Mouse (Mus musculus): Measurements from ENCODE around the gene Clmn. TPM values are rescaled to one million over a fixed set of nuclear protein-coding genes. Genes with fewer than 3 reads are reported as not detected.
A peak's percentile ranks its signal among the peaks of the same experiment; 100 is the strongest.

The Clmn gene
- polyA plus RNA-seq (2015; fragmentation: Nextera tagmentation; extraction: Ambion mirVana) = 4.1 and 4.3 TPM in 2 replicates

GRCm38 (mm10) chr12:104864439-104865165 lies at the start of gene Clmn:
TSS of gene Clmn (minus strand) at chr12:104865076.
- under 1% methylated on average over 50 of the region's 80 CpGs for WGBS
- H3K9ac ChIP-seq = peak within 1 kb of the TSS; percentile 90
- ATAC-seq = peak; percentile 57
- H3K4me3 ChIP-seq (replicated peaks) = peak within 1 kb of the TSS; percentile 67
- H3K36me3 ChIP-seq = no peaks in the 10 kb centered on the region
- H3K27me3 ChIP-seq (replicated peaks) = no peaks in the 10 kb centered on the region
- H3K9me3 ChIP-seq = no peaks in the 10 kb centered on the region
- H3K4me2 ChIP-seq (replicated peaks) = peak within 1 kb of the TSS; percentile 91
- H3K4me1 ChIP-seq (replicated peaks) = peaks cover 16% of the 10 kb centered on the region
- H3K27ac ChIP-seq = peak within 1 kb of the TSS; percentile 66

GRCm38 (mm10) chr12:104912990-104913389 lies 48.1 kb upstream of the Clmn start:
- 74% methylated on average over 3 of the region's 3 CpGs for WGBS
- Histone ChIP-seq H3K36me3 (no peaks in the 10 kb centered on the region), H3K4me1 (replicated peaks) (peaks cover 5% of the 10 kb centered on the region; the same call in 1 of the 2 replicates), H3K9me3 (no peaks in the 10 kb centered on the region), H3K27ac (no peak overlapping the region), H3K9ac (no peak overlapping the region), H3K4me3 (replicated peaks) (no peak overlapping the region), H3K27me3 (replicated peaks) (no peaks in the 10 kb centered on the region), H3K4me2 (replicated peaks) (no peak overlapping the region)
- no peak for ATAC-seq

- Histone ChIP-seq H3K9me3 (no peaks in the 10 kb centered on the region), H3K4me3 (replicated peaks) (no peak overlapping the region), H3K4me1 (replicated peaks) (peaks cover 5% of the 10 kb centered on the region; the same call in 1 of the 2 replicates), H3K9ac (no peak overlapping the region), H3K4me2 (replicated peaks) (no peak overlapping the region), H3K27me3 (replicated peaks) (no peaks in the 10 kb centered on the region), H3K27ac (no peak overlapping the region), H3K36me3 (no peaks in the 10 kb centered on the region)
- no peak; the same call in 1 of the 2 replicates for ATAC-seq
- WGBS = 51% methylated on average over 10 of the region's 10 CpGs
Observed at GRCm38 (mm10) chr12:104912281-104912933, 47.5 kb upstream of the Clmn start.

GRCm38 (mm10) chr12:104909750-104910149 lies 44.9 kb upstream of the Clmn start:
- Histone ChIP-seq H3K36me3 (no peaks in the 10 kb centered on the region), H3K27ac (no peak overlapping the region), H3K4me3 (replicated peaks) (no peak overlapping the region), H3K4me1 (replicated peaks) (peaks cover 5% of the 10 kb centered on the region; the same call in 1 of the 2 replicates), H3K4me2 (replicated peaks) (no peak overlapping the region), H3K27me3 (replicated peaks) (no peaks in the 10 kb centered on the region), H3K9me3 (no peaks in the 10 kb centered on the region), H3K9ac (no peak overlapping the region)
- no peak for ATAC-seq
- WGBS = 91% methylated on average over 4 of the region's 4 CpGs

GRCm38 (mm10) chr12:104908986-104909385 lies 44.1 kb upstream of the Clmn start:
- 63% methylated on average over 5 of the region's 5 CpGs for WGBS
- H3K4me2 ChIP-seq (replicated peaks) = no peak overlapping the region
- H3K36me3 ChIP-seq = no peaks in the 10 kb centered on the region
- H3K4me1 ChIP-seq (replicated peaks) = peaks cover 5% of the 10 kb centered on the region; the same call in 1 of the 2 replicates
- H3K9me3 ChIP-seq = no peaks in the 10 kb centered on the region
- no peak overlapping the region for H3K9ac ChIP-seq
- H3K4me3 ChIP-seq (replicated peaks) = no peak overlapping the region
- no peaks in the 10 kb centered on the region for H3K27me3 ChIP-seq (replicated peaks)
- H3K27ac ChIP-seq = no peak overlapping the region
- ATAC-seq = no peak

- no peak for ATAC-seq
- H3K4me3 ChIP-seq (replicated peaks) = no peak overlapping the region
- H3K4me2 ChIP-seq (replicated peaks) = no peak overlapping the region
- no peaks in the 10 kb centered on the region for H3K36me3 ChIP-seq
- peaks cover 5% of the 10 kb centered on the region; the same call in 1 of the 2 replicates for H3K4me1 ChIP-seq (replicated peaks)
- H3K9me3 ChIP-seq = no peaks in the 10 kb centered on the region
- no peak overlapping the region for H3K9ac ChIP-seq
- no peaks in the 10 kb centered on the region for H3K27me3 ChIP-seq (replicated peaks)
- H3K27ac ChIP-seq = no peak overlapping the region
- WGBS = 21% methylated on average over 15 of the region's 15 CpGs
Observed at GRCm38 (mm10) chr12:104908024-104908781, 43.3 kb upstream of the Clmn start.

- H3K9ac ChIP-seq = no peak overlapping the region
- no peak overlapping the region for H3K27ac ChIP-seq
- no peaks in the 10 kb centered on the region for H3K9me3 ChIP-seq
- no peak overlapping the region for H3K4me2 ChIP-seq (replicated peaks)
- ATAC-seq = no peak
- H3K36me3 ChIP-seq = no peaks in the 10 kb centered on the region
- no peaks in the 10 kb centered on the region for H3K27me3 ChIP-seq (replicated peaks)
- WGBS = 88% methylated on average over 2 of the region's 2 CpGs
- H3K4me1 ChIP-seq (replicated peaks) = peaks cover 5% of the 10 kb centered on the region; the same call in 1 of the 2 replicates
- no peak overlapping the region for H3K4me3 ChIP-seq (replicated peaks)
Observed at GRCm38 (mm10) chr12:104907133-104907532, 42.3 kb upstream of the Clmn start.

GRCm38 (mm10) chr12:104904138-104904537 lies 39.3 kb upstream of the Clmn start:
- Histone ChIP-seq H3K36me3 (no peaks in the 10 kb centered on the region), H3K27me3 (replicated peaks) (no peaks in the 10 kb centered on the region), H3K4me2 (replicated peaks) (no peak overlapping the region), H3K9ac (no peak overlapping the region), H3K4me1 (replicated peaks) (peaks cover 5% of the 10 kb centered on the region; the same call in 1 of the 2 replicates), H3K4me3 (replicated peaks) (no peak overlapping the region), H3K27ac (no peak overlapping the region), H3K9me3 (no peaks in the 10 kb centered on the region)
- WGBS = 15% methylated on average over 5 of the region's 5 CpGs
- ATAC-seq = no peak

- no peak for ATAC-seq
- Histone ChIP-seq H3K9ac (no peak overlapping the region), H3K9me3 (no peaks in the 10 kb centered on the region), H3K4me1 (replicated peaks) (no peaks in the 10 kb centered on the region), H3K4me2 (replicated peaks) (no peak overlapping the region), H3K36me3 (no peaks in the 10 kb centered on the region), H3K27ac (no peak overlapping the region), H3K4me3 (replicated peaks) (no peak overlapping the region), H3K27me3 (replicated peaks) (no peaks in the 10 kb centered on the region)
- WGBS = 73% methylated on average over 13 of the region's 13 CpGs
Observed at GRCm38 (mm10) chr12:104902392-104903053, 37.6 kb upstream of the Clmn start.

- Histone ChIP-seq H3K9ac (no peak overlapping the region), H3K4me3 (replicated peaks) (no peak overlapping the region), H3K9me3 (no peaks in the 10 kb centered on the region), H3K4me2 (replicated peaks) (no peak overlapping the region), H3K36me3 (no peaks in the 10 kb centered on the region), H3K27ac (no peak overlapping the region), H3K27me3 (replicated peaks) (no peaks in the 10 kb centered on the region), H3K4me1 (replicated peaks) (peaks cover 3% of the 10 kb centered on the region; the same call in 1 of the 2 replicates)
- no peak for ATAC-seq
- WGBS = 65% methylated on average over 8 of the region's 8 CpGs
Observed at GRCm38 (mm10) chr12:104901320-104901719, 36.4 kb upstream of the Clmn start.

- Histone ChIP-seq H3K27ac (no peak overlapping the region), H3K4me3 (replicated peaks) (no peak overlapping the region), H3K4me1 (replicated peaks) (peaks cover 3% of the 10 kb centered on the region; the same call in 1 of the 2 replicates), H3K9ac (no peak overlapping the region), H3K27me3 (replicated peaks) (no peaks in the 10 kb centered on the region), H3K9me3 (no peaks in the 10 kb centered on the region), H3K36me3 (no peaks in the 10 kb centered on the region), H3K4me2 (replicated peaks) (no peak overlapping the region)
- ATAC-seq = no peak
- 42% methylated on average over 3 of the region's 3 CpGs for WGBS
Observed at GRCm38 (mm10) chr12:104899835-104900234, 35.0 kb upstream of the Clmn start.

- peaks cover 3% of the 10 kb centered on the region; the same call in 1 of the 2 replicates for H3K4me1 ChIP-seq (replicated peaks)
- H3K9me3 ChIP-seq = no peaks in the 10 kb centered on the region
- WGBS = 49% methylated on average over 11 of the region's 11 CpGs
- no peaks in the 10 kb centered on the region for H3K36me3 ChIP-seq
- no peak overlapping the region for H3K9ac ChIP-seq
- no peak for ATAC-seq
- H3K27ac ChIP-seq = no peak overlapping the region
- H3K27me3 ChIP-seq (replicated peaks) = no peaks in the 10 kb centered on the region
- H3K4me3 ChIP-seq (replicated peaks) = no peak overlapping the region
- no peak overlapping the region for H3K4me2 ChIP-seq (replicated peaks)
Observed at GRCm38 (mm10) chr12:104899161-104899560, 34.3 kb upstream of the Clmn start.

All from intestine, embryonic 15.5 days (tissue).